Mouse (Mus musculus): ENCODE data around the gene Syngr2.

DNA sequence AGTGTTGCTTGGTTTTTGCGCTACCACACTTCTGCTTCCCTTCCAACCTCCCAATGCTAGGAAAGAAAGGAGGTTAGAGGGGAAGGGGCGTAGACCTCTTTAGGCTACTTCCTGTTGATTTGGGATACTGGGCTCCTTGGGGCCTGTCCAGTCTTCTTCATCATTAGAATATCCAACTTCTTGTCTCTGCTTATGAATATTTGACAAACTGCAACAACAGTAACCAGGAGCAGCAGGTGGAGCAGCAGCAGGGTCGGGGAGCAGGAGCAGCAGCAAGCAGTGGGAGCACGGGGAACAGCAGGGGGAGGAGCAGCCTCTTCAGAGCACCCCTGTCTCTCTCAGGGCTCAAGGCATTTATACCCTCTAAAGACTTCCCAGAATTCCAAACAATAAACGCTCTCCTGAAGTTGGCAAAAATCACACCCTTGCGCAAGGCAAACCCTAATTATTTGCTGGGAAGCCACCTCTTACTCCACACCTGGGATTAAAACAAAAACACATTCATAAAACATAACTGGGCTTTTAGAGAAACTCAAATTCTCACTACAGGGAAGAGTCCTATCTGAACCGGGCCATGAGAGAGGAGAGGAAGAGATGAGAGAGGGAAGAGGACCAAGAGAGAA, 38.2 kb downstream of the Syngr2 start:
- TF ChIP-seq CTCF (IDR thresholded peaks at IDR 0.05; ENCODE audit: borderline replicate concordance, insufficient read depth, low read length) (no peak), POLR2A (IDR thresholded peaks at IDR 0.05; ENCODE audit: low read depth, low read length) (no peak; the same call in 1 of the 2 replicates)
